Mouse (Mus musculus): ENCODE data around the gene Umod. TPM values are rescaled to one million over a fixed set of nuclear protein-coding genes. Genes with fewer than 3 reads are reported as not detected.

Gene Umod
- total and polyA plus RNA-seq, 3 experiments, result not detected

GRCm38 (mm10) chr7:119519163-119519562 lies 40.1 kb upstream of the Umod start, which contains the start of gene Acsm5 (continued):
- no peak for TF ChIP-seq MAFK (IDR thresholded peaks at IDR 0.05; ENCODE audit: borderline replicate concordance, low read depth, low read length)

GRCm38 (mm10) chr7:119516272-119516558 lies 37.1 kb upstream of the Umod start:
- H3K27ac ChIP-seq (ENCODE audit: control insufficient read depth, low read depth, low read length), result no peak overlapping the region
- H3K9ac ChIP-seq (ENCODE audit: control insufficient read depth, low read depth, low read length, poor library complexity, severe bottlenecking), result no peak overlapping the region
- no peaks in the 10 kb centered on the region for H3K9me3 ChIP-seq (replicated peaks; ENCODE audit: insufficient read depth, low read length)
- H3K4me3 ChIP-seq (ENCODE audit: control insufficient read depth in 1 of 2, insufficient read depth in 1 of 2, low read depth in 2 of 2, low read length in 2 of 2), result no peak overlapping the region
- no peaks in the 10 kb centered on the region for H3K27me3 ChIP-seq (ENCODE audit: control insufficient read depth in 1 of 2, insufficient read depth in 2 of 2, low read length in 2 of 2)
- no peak for DNase-seq (ENCODE audit: low read depth, low spot score)
- no peak for TF ChIP-seq POLR2AphosphoS5 (IDR thresholded peaks at IDR 0.05; ENCODE audit: borderline replicate concordance, low read depth, low read length)
- TF ChIP-seq POLR2AphosphoS2 (IDR thresholded peaks at IDR 0.05; ENCODE audit: low read length), result no peak
- no peak for TF ChIP-seq E2F4 (IDR thresholded peaks at IDR 0.05; ENCODE audit: borderline replicate concordance, low read depth, low read length)
- no peak for TF ChIP-seq BHLHE40 (IDR thresholded peaks at IDR 0.05; ENCODE audit: borderline replicate concordance, low read depth, low read length)
- TF ChIP-seq MXI1 (IDR thresholded peaks at IDR 0.05; ENCODE audit: low read depth, low read length), result no peak
- TF ChIP-seq POLR2A (IDR thresholded peaks at IDR 0.05; ENCODE audit: control insufficient read depth in 1 of 2, insufficient read depth in 1 of 2, low read depth in 1 of 2, low read length in 2 of 2, poor library complexity in 1 of 2), result no peak
- TF ChIP-seq MYC (IDR thresholded peaks at IDR 0.05; ENCODE audit: low read depth, low read length), result no peak
- TF ChIP-seq ZC3H11A (IDR thresholded peaks at IDR 0.05; ENCODE audit: low read depth, low read length), result no peak
- TF ChIP-seq SMC3 (IDR thresholded peaks at IDR 0.05; ENCODE audit: low read depth, low read length), result no peak
- TF ChIP-seq MEF2A (IDR thresholded peaks at IDR 0.05; ENCODE audit: extremely low read depth, insufficient replicate concordance, low read depth, low read length, poor library complexity, severe bottlenecking), result no peak
- TF ChIP-seq SIN3A (IDR thresholded peaks at IDR 0.05; ENCODE audit: low read length), result no peak
- TF ChIP-seq ZKSCAN1 (IDR thresholded peaks at IDR 0.05; ENCODE audit: low read depth, low read length), result no peak
- no peak for TF ChIP-seq RCOR1 (IDR thresholded peaks at IDR 0.05; ENCODE audit: low read depth, low read length)
- no peak for TF ChIP-seq USF1 (IDR thresholded peaks at IDR 0.05; ENCODE audit: low read depth, low read length)
- TF ChIP-seq ETS1 (IDR thresholded peaks at IDR 0.05; ENCODE audit: low read depth, low read length), result no peak
- no peak for TF ChIP-seq CHD1 (IDR thresholded peaks at IDR 0.05; ENCODE audit: low read depth, low read length)
- TF ChIP-seq JUND (IDR thresholded peaks at IDR 0.05; ENCODE audit: low read depth, low read length), result no peak
- H3K4me1 ChIP-seq (ENCODE audit: control insufficient read depth in 1 of 2, insufficient read depth in 2 of 2, low read length in 2 of 2), result no peaks in the 10 kb centered on the region
- H3K36me3 ChIP-seq (ENCODE audit: control insufficient read depth in 1 of 2, insufficient read depth in 2 of 2, low read length in 2 of 2), result no peaks in the 10 kb centered on the region
- no peaks in the 10 kb centered on the region for H3K79me2 ChIP-seq (ENCODE audit: control insufficient read depth, insufficient read depth, low read length, poor library complexity)

GRCm38 (mm10) chr7:119515492-119516271 lies 36.6 kb upstream of the Umod start:
- peak; percentile 55 for TF ChIP-seq ZC3H11A (IDR thresholded peaks at IDR 0.05; ENCODE audit: low read depth, low read length)
- peak; percentile 80 for TF ChIP-seq RAD21 (IDR thresholded peaks at IDR 0.05; ENCODE audit: low read depth, low read length)
- TF ChIP-seq MXI1 (IDR thresholded peaks at IDR 0.05; ENCODE audit: low read depth, low read length), result no peak
- peak; percentile 88 for TF ChIP-seq SMC3 (IDR thresholded peaks at IDR 0.05; ENCODE audit: low read depth, low read length)
- TF ChIP-seq CTCF (IDR thresholded peaks at IDR 0.05 in 2 of 3, conservative IDR thresholded peaks at IDR 0.05 in 1 of 3; ENCODE audit: control insufficient read depth in 1 of 3, insufficient read depth in 1 of 3, low read depth in 2 of 3, low read length in 3 of 3, poor library complexity in 1 of 3, severe bottlenecking in 1 of 3), result peak; percentile 34 to 79 (median 75)
- TF ChIP-seq JUND (IDR thresholded peaks at IDR 0.05; ENCODE audit: low read depth, low read length), result no peak
- Histone ChIP-seq H3K27me3 (ENCODE audit: control insufficient read depth in 1 of 2, insufficient read depth in 2 of 2, low read length in 2 of 2) (no peaks in the 10 kb centered on the region), H3K36me3 (ENCODE audit: control insufficient read depth in 1 of 2, insufficient read depth in 2 of 2, low read length in 2 of 2) (no peaks in the 10 kb centered on the region), H3K79me2 (ENCODE audit: control insufficient read depth, insufficient read depth, low read length, poor library complexity) (no peaks in the 10 kb centered on the region), H3K9me3 (replicated peaks; ENCODE audit: insufficient read depth, low read length) (no peaks in the 10 kb centered on the region), H3K4me1 (ENCODE audit: control insufficient read depth in 1 of 2, insufficient read depth in 2 of 2, low read length in 2 of 2) (no peaks in the 10 kb centered on the region), H3K4me3 (ENCODE audit: control insufficient read depth in 1 of 2, insufficient read depth in 1 of 2, low read depth in 2 of 2, low read length in 2 of 2) (no peak overlapping the region), H3K9ac (ENCODE audit: control insufficient read depth, low read depth, low read length, poor library complexity, severe bottlenecking) (no peak overlapping the region), H3K27ac (ENCODE audit: control insufficient read depth, low read depth, low read length) (no peak overlapping the region)
- DNase-seq (ENCODE audit: low read depth, low spot score), result peak; percentile 57
